Mouse (Mus musculus) inflammation-experienced regulatory T-cells, adult 16 weeks (primary cell): Measurements from ENCODE around the gene Acvr1c. TPM values are rescaled to one million over a fixed set of nuclear protein-coding genes. Genes with fewer than 3 reads are reported as not detected.

ENCODE experiments used
- polyA plus RNA-seq: library from polyadenylated mRNA; unstranded; fragments of 100-300 nt; shearing (Covaris generic); gene quantifications from one replicate; pipeline ENCODE4 v1.2.1, GENCODE M21; 2017

Gene Acvr1c
- polyA plus RNA-seq = 0.12 TPM

GRCm38 (mm10) chr2:58357414-58358131, at the start of gene Acvr1c:
Acvr1c (minus strand) TSS chr2:58357895.

Other genes starting within 250 kb of the Acvr1c start
- 501 TPM for gene Cytip, start 162.4 kb downstream of the Acvr1c start, polyA plus RNA-seq
- gene Gm17409, start 112.2 kb upstream of the Acvr1c start, polyA plus RNA-seq = not detected
- 0.20 TPM for gene Acvr1, start 209.3 kb upstream of the Acvr1c start, polyA plus RNA-seq
- gene Upp2, start 209.4 kb upstream of the Acvr1c start, polyA plus RNA-seq = not detected